Mouse (Mus musculus) liver, postnatal 0 days (tissue): ENCODE measurements at regions not wholly inside any gene's neighbourhood (a gene's known extent, or its start where the extent isn't known, plus 50 kb on each side); places are given as distances from the start of the nearest gene placed in this dataset.

Experiments
- CTCF ChIP-seq: sonication (generic); IDR thresholded peaks from 2 replicates; pipeline ENCODE4 v1.5.1; 2016; ENCODE audit warnings: antibody characterized with exemption, low read depth
- EP300 ChIP-seq: IDR thresholded peaks from 2 replicates; pipeline ENCODE4 v1.6.1; 2016; ENCODE audit warnings: antibody characterized with exemption, low read depth, mild to moderate bottlenecking

- TF ChIP-seq CTCF (no peak), EP300 (no peak)
Measured at GRCm38 (mm10) chr9:52368911-52369310, 200.5 kb upstream of the Zc3h12c start.
